Mouse (Mus musculus) cortical plate, adult 2 months (tissue): ENCODE results near the gene Amotl1.
"Not testable (repeated sequence)": the region's sequence is repeated elsewhere in the genome, so short reads cannot be mapped to it uniquely, and the experiment has no call there.

ENCODE experiments used
- CTCF ChIP-seq: fragments of 200-500 bp; IDR thresholded peaks from 2 replicates; pipeline ENCODE4 v1.5.1; 2011; ENCODE audit warnings: mild to moderate bottlenecking, control low read depth, low read length; ENCODE audit not compliant: insufficient read depth; ENCODE audit errors: extremely low read depth
- POLR2A ChIP-seq: fragments of 200-500 bp; IDR thresholded peaks from 2 replicates; pipeline ENCODE4 v1.6.1; 2011; ENCODE audit warnings: mild to moderate bottlenecking, low read length, control low read depth; ENCODE audit not compliant: insufficient read depth; ENCODE audit errors: extremely low read depth

GRCm38 (mm10) chr9:14671965-14672364 is 27.1 kb upstream of the Amotl1 start:
- not testable (repeated sequence) for TF ChIP-seq CTCF, POLR2A
